Mouse (Mus musculus) C2C12 (cell line): ENCODE data around the gene Twnk. TPM values are rescaled to one million over a fixed set of nuclear protein-coding genes. Genes with fewer than 3 reads are reported as not detected.
A peak's percentile ranks its signal among the peaks of the same experiment; 100 is the strongest.

Experiments
- H3K27me3 ChIP-seq: one replicate; pipeline ENCODE4 v1.6.1; 2011; ENCODE audit not compliant: control insufficient read depth, insufficient read depth, insufficient read length
- H3K36me3 ChIP-seq: one replicate; pipeline ENCODE4 v1.6.1; 2011; ENCODE audit not compliant: control insufficient read depth, insufficient read depth
- H3K4me3 ChIP-seq: one replicate; pipeline ENCODE4 v1.5.1; 2011; ENCODE audit warnings: mild to moderate bottlenecking, control low read depth; ENCODE audit not compliant: poor library complexity, insufficient read depth, severe bottlenecking
- H3K79me2 ChIP-seq: one replicate; pipeline ENCODE4 v1.6.1; 2011; ENCODE audit not compliant: control insufficient read depth, insufficient read depth
- H3K79me3 ChIP-seq: one replicate; pipeline ENCODE4 v1.6.1; 2011; ENCODE audit warnings: low read depth, control low read depth
- H3ac ChIP-seq: one replicate; pipeline ENCODE3; 2011; ENCODE audit warnings: low read depth; ENCODE audit not compliant: control insufficient read depth, insufficient read length
- CEBPB ChIP-seq: IDR thresholded peaks from one replicate; pipeline ENCODE4 v1.6.1; 2011; ENCODE audit warnings: low read depth, mild to moderate bottlenecking, control low read depth, moderate library complexity
- CTCF ChIP-seq: IDR thresholded peaks from one replicate; pipeline ENCODE4 v1.5.1; 2011; ENCODE audit not compliant: control insufficient read depth, insufficient read depth, insufficient read length
- FOSL1 ChIP-seq: IDR thresholded peaks from one replicate; pipeline ENCODE4 v1.8.0; 2011; ENCODE audit warnings: mild to moderate bottlenecking, low read length; ENCODE audit not compliant: poor library complexity, insufficient read depth, severe bottlenecking
- MAX ChIP-seq: IDR thresholded peaks from one replicate; pipeline ENCODE4 v1.6.1; 2011; ENCODE audit warnings: mild to moderate bottlenecking, control low read depth
- MYOD1 ChIP-seq: IDR thresholded peaks from one replicate; pipeline ENCODE4 v1.6.1; 2011; ENCODE audit warnings: low read depth; ENCODE audit not compliant: control insufficient read depth, insufficient read length
- MYOG ChIP-seq: IDR thresholded peaks from one replicate; pipeline ENCODE4 v1.6.1; 2011; ENCODE audit not compliant: control insufficient read depth, insufficient read length; ENCODE audit errors: extremely low read depth
- USF1 ChIP-seq: IDR thresholded peaks from one replicate; pipeline ENCODE4 v1.6.1; 2011; ENCODE audit warnings: low read depth, mild to moderate bottlenecking, control low read depth, moderate library complexity
- polyA plus RNA-seq: library from polyadenylated mRNA; unstranded; fragments of >200 nt; fragmentation: generic; extraction: Trizol; gene quantifications from one replicate; pipeline ENCODE4 v1.2.1, GENCODE M21; 2012; ENCODE audit warnings: missing spikeins

The Twnk gene
- polyA plus RNA-seq, 1 experiment: 12.1 TPM

DNA sequence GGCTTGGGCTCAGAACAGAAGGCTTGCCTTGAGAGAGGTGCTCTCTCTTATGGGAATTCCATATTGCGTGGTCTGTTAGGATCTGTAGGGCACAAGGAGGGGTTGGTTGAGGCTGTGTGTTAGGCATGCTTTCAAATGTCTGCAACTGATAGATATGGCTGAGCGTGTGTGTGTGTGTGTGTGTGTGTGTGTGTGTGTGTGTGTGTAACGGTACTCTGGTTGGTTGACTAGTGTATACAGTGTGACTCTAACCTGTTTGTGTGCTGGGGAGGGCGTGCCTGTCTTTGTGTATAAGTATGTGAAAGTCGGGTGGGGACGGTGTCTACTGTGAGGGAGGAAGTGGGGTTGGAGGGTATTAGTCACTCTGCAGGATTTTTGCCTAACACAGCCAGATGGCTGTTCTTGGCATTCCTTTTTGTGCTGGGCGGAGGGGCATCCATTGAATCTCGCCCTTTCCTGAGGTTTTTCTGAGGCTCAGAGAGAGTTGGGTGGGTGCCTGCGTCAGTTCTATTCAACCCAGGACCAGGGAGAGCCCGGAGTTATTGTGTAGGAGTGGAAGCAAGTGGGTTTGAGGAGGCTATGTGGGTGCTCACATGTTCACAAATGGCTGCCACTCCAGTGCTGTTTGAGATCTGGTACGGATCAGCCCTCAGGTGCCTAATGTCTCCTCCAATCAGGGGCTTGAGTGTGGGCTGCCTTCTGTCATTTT lies 42.6 kb downstream of the Twnk start:
- TF ChIP-seq MYOD1: no peak
- TF ChIP-seq CTCF: no peak
- TF ChIP-seq USF1: no peak
- TF ChIP-seq CEBPB: peak; percentile 31
- TF ChIP-seq MAX: no peak
- TF ChIP-seq MYOG: no peak
- peak; percentile 23 for TF ChIP-seq FOSL1
- Histone ChIP-seq H3K79me3 (peaks cover 10% of the 10 kb centered on the region), H3K4me3 (peak overlapping the region; percentile 68), H3K36me3 (peaks cover 35% of the 10 kb centered on the region), H3K27me3 (no peaks in the 10 kb centered on the region), H3K79me2 (peaks cover 36% of the 10 kb centered on the region), H3ac (peak overlapping the region; percentile 75)

DNA sequence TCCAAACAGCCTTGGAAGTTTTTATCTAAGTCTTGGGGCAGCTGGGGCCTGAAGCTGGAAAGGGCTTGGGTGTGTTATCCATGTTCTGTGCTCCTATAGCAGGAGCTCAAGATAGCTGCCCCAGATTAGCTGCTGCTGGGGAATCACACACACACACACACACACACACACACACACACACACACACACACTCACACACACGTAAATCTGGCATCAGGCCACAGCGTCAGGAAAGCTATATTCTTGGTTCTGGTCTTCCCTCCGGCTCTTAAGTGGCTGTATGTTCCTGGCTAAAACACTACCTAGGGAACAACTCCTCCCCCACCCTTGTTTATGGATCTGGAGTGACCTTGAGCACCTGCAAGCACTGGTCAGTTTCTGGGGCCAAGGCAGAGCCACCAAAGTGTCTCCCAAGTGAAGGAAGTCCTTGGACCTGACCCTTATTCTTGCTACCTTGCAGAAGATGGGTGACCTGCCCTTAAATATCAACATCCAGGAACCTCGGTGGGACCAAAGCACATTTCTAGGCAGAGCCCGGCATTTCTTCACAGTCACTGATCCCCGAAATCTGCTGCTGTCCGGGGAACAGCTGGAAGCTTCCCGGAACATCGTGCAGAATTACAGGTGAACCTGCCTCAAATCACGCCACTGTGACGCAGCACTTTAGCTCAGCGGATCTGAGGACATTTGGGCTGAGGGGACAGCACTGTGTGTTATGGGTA lies 43.3 kb downstream of the Twnk start:
- Histone ChIP-seq H3K79me2 (peaks cover 36% of the 10 kb centered on the region), H3K79me3 (peaks cover 10% of the 10 kb centered on the region), H3K36me3 (peaks cover 42% of the 10 kb centered on the region), H3ac (peak overlapping the region; percentile 75), H3K27me3 (no peaks in the 10 kb centered on the region), H3K4me3 (peak overlapping the region; percentile 68)
- TF ChIP-seq MYOD1 (no peak), FOSL1 (no peak), MYOG (no peak), CTCF (no peak), CEBPB (no peak), MAX (no peak), USF1 (no peak)

DNA sequence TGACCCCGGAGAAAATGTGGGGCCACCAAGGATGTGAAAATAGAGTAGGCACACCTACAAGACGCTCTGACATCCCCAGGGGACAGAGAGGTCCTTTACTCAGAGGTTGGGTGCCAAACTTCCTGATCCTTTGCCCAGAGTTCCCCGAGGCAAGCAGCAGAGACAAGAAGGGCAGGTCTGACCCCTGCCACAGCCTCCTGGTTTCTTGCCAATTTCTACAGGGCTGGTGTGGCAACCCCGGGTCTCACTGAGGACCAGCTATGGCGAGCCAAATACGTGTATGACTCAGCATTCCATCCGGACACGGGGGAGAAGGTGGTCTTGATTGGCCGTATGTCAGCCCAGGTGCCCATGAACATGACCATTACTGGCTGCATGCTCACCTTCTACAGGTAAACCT lies 44.1 kb downstream of the Twnk start:
- Histone ChIP-seq H3K79me2 (peaks cover 36% of the 10 kb centered on the region), H3K36me3 (peaks cover 48% of the 10 kb centered on the region), H3K27me3 (no peaks in the 10 kb centered on the region), H3K4me3 (no peak overlapping the region), H3K79me3 (peaks cover 10% of the 10 kb centered on the region), H3ac (no peak overlapping the region)
- TF ChIP-seq MAX (no peak), MYOD1 (no peak), MYOG (no peak), CEBPB (no peak), FOSL1 (no peak), USF1 (no peak), CTCF (no peak)

DNA sequence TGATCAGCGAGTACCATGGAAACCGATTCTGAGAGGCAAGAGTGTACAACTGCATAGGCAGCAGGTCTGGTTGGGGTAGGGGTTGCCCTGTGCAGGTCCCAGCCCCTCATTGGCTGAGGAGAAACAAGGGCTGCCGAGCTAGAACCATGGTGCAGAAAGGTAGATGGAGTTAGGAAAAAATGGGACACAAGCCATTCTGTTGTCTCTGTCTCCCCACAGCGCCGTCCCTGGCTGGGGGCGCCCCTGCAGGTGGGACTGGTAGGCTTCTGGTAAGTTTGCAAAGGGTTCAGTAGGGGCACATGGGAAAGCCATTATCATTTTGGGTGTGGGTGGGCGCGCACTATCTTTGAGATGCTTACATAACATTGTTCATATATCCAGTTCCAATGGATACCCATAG lies 48.0 kb downstream of the Twnk start:
- peaks cover 50% of the 10 kb centered on the region for H3K36me3 ChIP-seq
- H3K4me3 ChIP-seq: no peak overlapping the region
- TF ChIP-seq USF1 (no peak), MYOD1 (no peak)
- H3ac ChIP-seq: no peak overlapping the region
- H3K79me3 ChIP-seq: peaks cover 10% of the 10 kb centered on the region
- peaks cover 32% of the 10 kb centered on the region for H3K79me2 ChIP-seq
- H3K27me3 ChIP-seq: no peaks in the 10 kb centered on the region

DNA sequence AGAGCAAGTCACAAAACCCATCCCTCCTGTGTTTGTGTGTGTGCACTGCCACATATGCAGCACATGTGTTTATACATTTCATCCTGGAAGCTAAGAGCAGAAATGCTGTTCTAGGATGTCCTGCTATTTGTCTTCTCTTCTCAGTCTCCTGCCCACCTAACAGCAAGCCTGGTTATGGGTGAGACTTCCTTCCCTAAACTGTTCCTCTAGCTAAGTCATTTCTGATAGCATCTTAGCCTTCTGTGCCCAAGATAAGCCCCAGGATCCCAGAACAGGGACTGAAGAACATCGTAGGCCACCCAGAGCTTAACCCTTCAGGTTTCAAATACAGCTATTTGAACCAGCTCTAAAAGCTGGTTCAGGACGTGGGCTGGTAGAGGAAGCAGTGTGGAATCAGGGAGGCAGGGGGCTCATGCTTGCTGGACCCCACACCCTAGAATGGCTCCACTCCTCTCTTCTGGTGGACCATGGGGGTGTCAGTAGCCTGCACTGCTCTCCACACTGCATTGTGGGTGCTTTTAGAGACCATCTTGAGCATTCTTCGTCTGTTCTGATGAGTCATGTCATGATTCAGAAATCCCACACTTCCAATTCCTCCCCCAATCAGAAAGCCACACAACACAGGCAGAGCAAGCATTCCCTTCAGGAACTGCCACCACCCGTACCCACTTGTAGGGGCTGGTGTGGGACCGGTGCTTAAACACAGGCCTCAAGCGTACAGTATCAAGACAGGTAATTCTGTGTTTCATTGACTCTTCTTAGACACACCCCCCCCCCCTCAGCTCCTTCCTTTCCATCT lies 49.6 kb downstream of the Twnk start:
- TF ChIP-seq CTCF (no peak), FOSL1 (peak; percentile 63)
- Histone ChIP-seq H3K79me2 (peaks cover 21% of the 10 kb centered on the region), H3K79me3 (no peaks in the 10 kb centered on the region), H3K36me3 (peaks cover 38% of the 10 kb centered on the region), H3K4me3 (no peak overlapping the region), H3ac (no peak overlapping the region), H3K27me3 (no peaks in the 10 kb centered on the region)
